Mouse (Mus musculus): ENCODE measurements at regions not wholly inside any gene's neighbourhood (a gene's known extent, or its start where the extent isn't known, plus 50 kb on each side); places are given as distances from the start of the nearest gene placed in this dataset.

- no peak for ATAC-seq (ENCODE audit: insufficient number of reproducible peaks, low FRiP score, low TSS enrichment)
Observed at GRCm38 (mm10) chr2:9433110-9433940, 447.7 kb upstream of the 4930412O13Rik start.

- no peak for ATAC-seq (ENCODE audit: insufficient number of reproducible peaks, low FRiP score, low TSS enrichment)
Observed at GRCm38 (mm10) chr2:9435155-9435872, 445.7 kb upstream of the 4930412O13Rik start.

- no peak for ATAC-seq (ENCODE audit: insufficient number of reproducible peaks, low FRiP score, low TSS enrichment)
Observed at GRCm38 (mm10) chr2:9443103-9443502, 437.9 kb upstream of the 4930412O13Rik start.

GRCm38 (mm10) chr2:9445826-9446225 is 435.2 kb upstream of the 4930412O13Rik start:
- no peak for ATAC-seq (ENCODE audit: insufficient number of reproducible peaks, low FRiP score, low TSS enrichment)

GRCm38 (mm10) chr2:9464413-9464812 is 416.6 kb upstream of the 4930412O13Rik start:
- ATAC-seq (ENCODE audit: insufficient number of reproducible peaks, low FRiP score, low TSS enrichment): no peak

- no peak for ATAC-seq (ENCODE audit: insufficient number of reproducible peaks, low FRiP score, low TSS enrichment)
Observed at GRCm38 (mm10) chr2:9464818-9465217, 416.2 kb upstream of the 4930412O13Rik start.

GRCm38 (mm10) chr2:9467573-9467972 is 413.5 kb upstream of the 4930412O13Rik start:
- ATAC-seq (ENCODE audit: insufficient number of reproducible peaks, low FRiP score, low TSS enrichment): no peak

GRCm38 (mm10) chr2:9468651-9469050 is 412.4 kb upstream of the 4930412O13Rik start:
- ATAC-seq (ENCODE audit: insufficient number of reproducible peaks, low FRiP score, low TSS enrichment): no peak

- no peak for ATAC-seq (ENCODE audit: insufficient number of reproducible peaks, low FRiP score, low TSS enrichment)
Observed at GRCm38 (mm10) chr2:9481678-9482345, 399.2 kb upstream of the 4930412O13Rik start.

GRCm38 (mm10) chr2:9487381-9487914 is 393.6 kb upstream of the 4930412O13Rik start:
- ATAC-seq (ENCODE audit: insufficient number of reproducible peaks, low FRiP score, low TSS enrichment): no peak

GRCm38 (mm10) chr2:9493606-9494145 is 387.4 kb upstream of the 4930412O13Rik start:
- no peak for ATAC-seq (ENCODE audit: insufficient number of reproducible peaks, low FRiP score, low TSS enrichment)

- no peak for ATAC-seq (ENCODE audit: insufficient number of reproducible peaks, low FRiP score, low TSS enrichment)
Observed at GRCm38 (mm10) chr2:9520045-9520444, 361.0 kb upstream of the 4930412O13Rik start.

GRCm38 (mm10) chr2:9525910-9526309 is 355.1 kb upstream of the 4930412O13Rik start:
- ATAC-seq (ENCODE audit: insufficient number of reproducible peaks, low FRiP score, low TSS enrichment): no peak

GRCm38 (mm10) chr2:9535141-9535658 is 345.9 kb upstream of the 4930412O13Rik start:
- no peak for ATAC-seq (ENCODE audit: insufficient number of reproducible peaks, low FRiP score, low TSS enrichment)

GRCm38 (mm10) chr2:9547771-9548590 is 333.1 kb upstream of the 4930412O13Rik start:
- ATAC-seq (ENCODE audit: insufficient number of reproducible peaks, low FRiP score, low TSS enrichment): no peak

- ATAC-seq (ENCODE audit: insufficient number of reproducible peaks, low FRiP score, low TSS enrichment): no peak
Observed at GRCm38 (mm10) chr2:9553313-9553712, 327.7 kb upstream of the 4930412O13Rik start.

- ATAC-seq (ENCODE audit: insufficient number of reproducible peaks, low FRiP score, low TSS enrichment): no peak
Observed at GRCm38 (mm10) chr2:9564487-9565043, 316.5 kb upstream of the 4930412O13Rik start.

- ATAC-seq (ENCODE audit: insufficient number of reproducible peaks, low FRiP score, low TSS enrichment): no peak
Observed at GRCm38 (mm10) chr2:9569220-9569619, 311.8 kb upstream of the 4930412O13Rik start.

GRCm38 (mm10) chr2:9574196-9574595 is 306.9 kb upstream of the 4930412O13Rik start:
- no peak for ATAC-seq (ENCODE audit: insufficient number of reproducible peaks, low FRiP score, low TSS enrichment)

Measured in cerebellum, adult (tissue).